Mouse (Mus musculus) hindbrain, embryonic 14.5 days (tissue): ENCODE measurements at regions not wholly inside any gene's neighbourhood (a gene's known extent, or its start where the extent isn't known, plus 50 kb on each side); places are given as distances from the start of the nearest gene placed in this dataset.

Experiments used
- ATAC-seq: fragments of 200-750 bp; cut with Nextera tagmentation; 2 replicates; pipeline ENCODE4 v1.8.0; 2017; ENCODE audit warnings: moderate number of reproducible peaks, mild to moderate bottlenecking, moderate TSS enrichment, moderate library complexity; ENCODE audit not compliant: low FRiP score
- DNase-seq: peaks from one replicate; pipeline ENCODE4 v3.0.0-alpha.2; 2015; ENCODE audit warnings: low spot score
- H3K27ac ChIP-seq: fragments of 300-500 bp; sonication (generic); 2 replicates; pipeline ENCODE4 v1.5.1; 2014; ENCODE audit warnings: mild to moderate bottlenecking, moderate library complexity
- H3K27me3 ChIP-seq: fragments of 300-500 bp; sonication (generic); 2 replicates; pipeline ENCODE4 v1.6.1; 2014; ENCODE audit warnings: mild to moderate bottlenecking, low read length, mixed read lengths; ENCODE audit not compliant: control insufficient read depth, insufficient read depth
- H3K36me3 ChIP-seq: fragments of 300-500 bp; sonication (generic); replicated peaks from 2 replicates; pipeline ENCODE4 v1.6.1; 2014; ENCODE audit not compliant: control insufficient read depth, insufficient read depth
- H3K4me1 ChIP-seq: fragments of 300-500 bp; sonication (generic); replicated peaks from 2 replicates; pipeline ENCODE4 v1.6.1; 2014; ENCODE audit warnings: antibody characterized with exemption, low read length, mixed read lengths; ENCODE audit not compliant: control insufficient read depth, insufficient read depth
- H3K4me2 ChIP-seq: fragments of 300-500 bp; sonication (generic); replicated peaks from 2 replicates; pipeline ENCODE4 v1.6.1; 2014; ENCODE audit warnings: mild to moderate bottlenecking, moderate library complexity
- H3K4me3 ChIP-seq: fragments of 300-500 bp; sonication (generic); replicated peaks from 2 replicates; pipeline ENCODE4 v1.5.1; 2014; ENCODE audit warnings: mild to moderate bottlenecking, low read length
- H3K9ac ChIP-seq: fragments of 300-500 bp; sonication (generic); 2 replicates; pipeline ENCODE4 v1.6.1; 2014
- H3K9me3 ChIP-seq: fragments of 300-500 bp; sonication (generic); 2 replicates; pipeline ENCODE4 v1.6.1; 2016; ENCODE audit warnings: low read length; ENCODE audit not compliant: control insufficient read depth
- WGBS: fragments of 180-500 bp; shearing (Covaris S2); extraction: QIAGEN DNeasy Blood & Tissue Kit; methylation state at CpG from one replicate; pipeline ENCODE4 v1.1.7; 2014; 5-methylcytosine and 5-hydroxymethylcytosine counted together

DNA sequence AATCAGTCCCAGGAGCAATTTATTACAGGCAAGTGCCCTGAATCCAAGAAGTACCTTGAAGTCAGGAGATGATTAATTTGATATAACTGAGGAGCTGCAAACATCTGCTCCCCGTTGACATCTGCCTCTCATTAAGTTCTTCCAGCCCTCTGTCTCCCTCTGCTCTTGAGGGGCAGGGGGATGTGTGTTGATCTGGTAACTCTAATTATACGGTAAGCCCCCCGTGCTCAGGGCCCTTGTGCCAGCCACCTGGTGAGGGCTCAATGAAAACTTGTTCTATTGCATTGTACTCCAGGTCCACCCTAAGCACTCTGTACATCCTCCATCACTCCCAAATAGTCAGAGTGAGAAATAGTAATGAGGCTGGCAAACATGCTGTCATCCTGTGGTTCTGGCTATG is 149.6 kb upstream of the Zfp462 start:
- no peaks in the 10 kb centered on the region for H3K36me3 ChIP-seq
- H3K4me3 ChIP-seq: no peak overlapping the region
- 31% methylated on average over 3 of the region's 3 CpGs for WGBS
- ATAC-seq (no peak; the same call in 1 of the 2 replicates), DNase-seq (no peak)
- no peak overlapping the region for H3K9ac ChIP-seq
- no peak overlapping the region for H3K4me2 ChIP-seq
- no peaks in the 10 kb centered on the region for H3K27me3 ChIP-seq
- no peaks in the 10 kb centered on the region for H3K9me3 ChIP-seq
- no peak overlapping the region for H3K27ac ChIP-seq
- no peaks in the 10 kb centered on the region for H3K4me1 ChIP-seq

DNA sequence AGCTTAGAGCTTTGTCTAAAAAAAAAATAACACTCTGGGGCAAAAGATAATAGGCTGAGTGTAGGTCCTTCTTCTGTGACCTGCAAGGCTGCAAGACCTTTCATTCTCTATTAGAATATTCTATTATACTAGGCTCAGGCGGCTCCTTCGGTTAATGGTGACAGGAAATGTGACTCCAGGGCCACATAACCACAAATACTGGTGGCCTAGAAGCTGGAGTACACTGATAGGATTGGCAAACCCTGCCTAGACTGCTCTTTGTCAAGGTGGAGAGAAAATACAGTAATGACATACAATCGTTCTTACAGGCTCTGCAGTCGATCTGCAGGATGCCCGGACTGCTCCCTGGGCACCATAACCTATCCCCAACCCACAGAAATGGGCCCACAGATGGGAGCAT is 146.3 kb upstream of the Zfp462 start:
- Histone ChIP-seq H3K4me2 (no peak overlapping the region), H3K4me1 (no peaks in the 10 kb centered on the region), H3K27me3 (no peaks in the 10 kb centered on the region), H3K9me3 (no peaks in the 10 kb centered on the region), H3K4me3 (no peak overlapping the region), H3K36me3 (no peaks in the 10 kb centered on the region), H3K27ac (no peak overlapping the region), H3K9ac (no peak overlapping the region)
- no peak for DNase-seq
- ATAC-seq: no peak
- 84% methylated on average over 5 of the region's 5 CpGs for WGBS

DNA sequence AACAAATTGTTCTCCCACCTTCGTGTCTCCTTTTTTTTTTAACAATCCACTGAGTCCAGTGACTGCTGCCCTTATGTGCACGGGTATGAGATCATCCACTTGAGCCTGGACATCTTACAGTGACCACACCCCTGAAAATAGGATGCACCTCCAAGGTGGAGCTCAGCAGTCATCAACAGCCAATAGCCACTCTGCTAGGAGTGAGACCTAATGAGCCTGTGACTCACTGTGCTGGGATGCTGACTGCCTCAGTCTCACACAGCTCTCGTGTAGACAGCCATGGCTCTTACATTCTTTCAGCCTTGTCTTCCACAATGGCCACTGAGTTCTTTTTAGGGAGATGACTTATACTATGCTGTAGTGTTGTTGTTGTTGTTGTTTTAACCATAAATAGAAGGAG is 133.7 kb upstream of the Zfp462 start:
- DNase-seq (no peak), ATAC-seq (no peak)
- H3K27ac ChIP-seq: no peak overlapping the region
- H3K4me2 ChIP-seq: no peak overlapping the region
- WGBS: 85% methylated on average over 3 of the region's 3 CpGs
- no peak overlapping the region for H3K4me3 ChIP-seq
- H3K9me3 ChIP-seq: no peaks in the 10 kb centered on the region
- H3K27me3 ChIP-seq: no peaks in the 10 kb centered on the region
- H3K4me1 ChIP-seq: no peaks in the 10 kb centered on the region
- no peaks in the 10 kb centered on the region for H3K36me3 ChIP-seq
- H3K9ac ChIP-seq: no peak overlapping the region

DNA sequence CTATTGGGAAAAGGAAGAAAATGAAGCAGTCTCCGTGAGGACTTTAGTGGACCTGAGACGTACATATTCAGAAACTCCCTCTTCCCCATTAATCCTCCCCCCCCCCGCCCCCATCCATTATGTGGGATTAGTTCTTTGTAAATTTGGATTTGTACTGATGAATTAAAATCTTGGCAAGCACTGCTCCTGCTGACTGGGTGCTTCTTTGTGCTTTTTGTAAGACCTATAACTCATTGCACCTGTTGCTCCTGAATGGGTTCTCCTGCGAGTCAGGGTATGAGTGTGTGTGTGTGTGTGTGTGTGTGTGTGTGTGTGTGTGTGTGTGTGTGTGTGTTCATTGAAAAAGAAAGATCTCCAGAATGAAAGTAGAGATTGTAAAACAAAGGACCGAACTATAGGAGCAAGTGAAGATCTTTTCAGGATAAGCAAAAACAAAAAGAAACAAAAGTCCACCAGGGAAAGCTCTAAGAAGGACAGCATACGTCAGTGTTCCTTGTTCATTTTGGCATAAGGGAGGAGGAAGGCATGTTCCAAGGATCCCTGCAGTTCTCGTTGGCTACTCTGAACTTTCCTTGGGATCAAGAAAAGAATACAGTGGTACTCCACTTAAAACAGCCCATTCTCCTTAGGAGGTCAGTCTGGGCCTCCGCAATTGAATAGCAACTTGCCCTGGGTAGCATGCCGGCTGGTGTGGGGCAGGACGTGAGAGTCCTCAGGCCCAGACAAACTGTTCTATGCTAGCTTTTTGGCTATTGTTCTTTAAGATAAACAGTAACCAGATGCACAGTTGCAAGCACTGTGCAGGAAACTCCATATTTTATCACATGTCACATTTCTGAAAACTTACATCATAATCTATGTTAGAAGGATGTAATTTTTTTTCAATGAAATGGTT is 131.9 kb upstream of the Zfp462 start:
- DNase-seq (no peak), ATAC-seq (no peak)
- H3K27ac ChIP-seq: no peak overlapping the region
- no peak overlapping the region for H3K4me2 ChIP-seq
- no peak overlapping the region for H3K4me3 ChIP-seq
- H3K27me3 ChIP-seq: no peaks in the 10 kb centered on the region
- no peaks in the 10 kb centered on the region for H3K36me3 ChIP-seq
- WGBS: 28% methylated on average over 10 of the region's 10 CpGs
- 0 out of 2 replicates have a peak, but pooled peaks cover 4% of the 10 kb centered on the region for H3K9me3 ChIP-seq
- no peaks in the 10 kb centered on the region for H3K4me1 ChIP-seq
- H3K9ac ChIP-seq: no peak overlapping the region

DNA sequence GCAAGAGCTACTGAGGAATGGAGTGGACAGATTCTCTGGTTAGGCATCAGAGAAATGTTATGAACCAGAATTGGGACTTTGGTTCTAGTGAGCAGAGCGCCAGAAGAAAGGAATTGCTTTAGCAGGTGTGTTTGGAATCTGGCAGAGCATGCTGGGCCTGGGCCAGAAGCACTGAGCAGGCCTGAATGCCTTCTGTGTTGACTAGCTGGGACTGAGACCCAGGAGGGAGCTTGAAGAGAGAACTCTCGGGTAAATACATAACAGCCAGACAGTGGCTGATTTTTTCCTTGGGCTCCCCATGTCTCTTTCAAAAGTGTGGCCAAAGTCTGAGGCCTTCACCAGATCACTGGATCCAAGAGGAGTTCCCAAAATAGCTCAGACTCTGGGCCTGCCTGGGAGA is 107.5 kb upstream of the Zfp462 start:
- ATAC-seq (no peak), DNase-seq (no peak)
- no peak overlapping the region for H3K27ac ChIP-seq
- no peak overlapping the region for H3K4me3 ChIP-seq
- no peaks in the 10 kb centered on the region for H3K9me3 ChIP-seq
- no peak overlapping the region for H3K9ac ChIP-seq
- H3K27me3 ChIP-seq: no peaks in the 10 kb centered on the region
- H3K4me1 ChIP-seq: peaks cover 5% of the 10 kb centered on the region; the same call in 1 of the 2 replicates
- H3K4me2 ChIP-seq: no peak overlapping the region
- WGBS: 72% methylated on average over 2 of the region's 2 CpGs
- no peaks in the 10 kb centered on the region for H3K36me3 ChIP-seq

DNA sequence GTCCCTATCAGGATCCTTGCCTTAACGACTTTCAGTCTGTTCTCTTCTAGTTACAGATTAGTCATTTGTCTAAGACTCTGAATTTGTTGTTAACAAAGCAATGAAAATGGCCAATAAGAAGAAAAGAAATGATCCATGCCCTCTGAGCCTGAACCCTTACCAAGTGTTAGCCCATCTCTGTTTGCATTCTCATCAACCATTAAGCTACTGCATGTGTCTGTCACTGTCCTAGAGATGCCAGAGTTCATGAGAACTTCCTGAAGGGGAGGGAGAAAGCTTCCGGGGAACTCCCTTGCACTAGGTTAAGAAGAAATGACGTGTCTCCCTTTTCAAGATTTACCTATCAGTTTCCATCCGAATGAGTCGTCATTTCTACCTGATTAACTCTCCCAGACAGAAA is 106.7 kb upstream of the Zfp462 start:
- no peaks in the 10 kb centered on the region for H3K36me3 ChIP-seq
- H3K27ac ChIP-seq: no peak overlapping the region
- H3K4me3 ChIP-seq: no peak overlapping the region
- 51% methylated on average over 5 of the region's 5 CpGs for WGBS
- no peaks in the 10 kb centered on the region for H3K9me3 ChIP-seq
- peaks cover 5% of the 10 kb centered on the region; the same call in 1 of the 2 replicates for H3K4me1 ChIP-seq
- DNase-seq (no peak), ATAC-seq (no peak)
- H3K27me3 ChIP-seq: no peaks in the 10 kb centered on the region
- no peak overlapping the region for H3K4me2 ChIP-seq
- no peak overlapping the region for H3K9ac ChIP-seq

DNA sequence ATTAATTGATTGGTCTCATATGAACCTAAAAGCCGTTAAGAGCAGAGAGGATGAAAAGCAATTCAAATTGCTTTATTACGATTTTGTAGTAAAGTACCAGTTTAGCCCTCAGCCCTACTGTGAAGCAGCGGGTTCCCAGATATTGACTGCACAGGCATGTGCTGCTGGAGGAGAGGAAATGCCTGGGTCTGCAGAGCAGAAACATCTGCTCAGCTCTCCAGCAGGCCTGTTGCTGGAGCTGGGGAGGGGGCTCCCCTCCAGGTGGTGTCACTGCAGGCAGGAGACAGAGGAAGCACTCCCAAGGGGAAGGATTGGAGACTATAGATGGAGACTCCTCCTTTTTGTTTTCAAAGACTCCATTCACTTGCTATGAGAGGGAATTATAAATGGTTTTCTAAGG is 106.1 kb upstream of the Zfp462 start:
- no peak overlapping the region for H3K27ac ChIP-seq
- no peak overlapping the region for H3K4me3 ChIP-seq
- peaks cover 5% of the 10 kb centered on the region; the same call in 1 of the 2 replicates for H3K4me1 ChIP-seq
- H3K27me3 ChIP-seq: no peaks in the 10 kb centered on the region
- no peak overlapping the region for H3K4me2 ChIP-seq
- H3K36me3 ChIP-seq: no peaks in the 10 kb centered on the region
- H3K9ac ChIP-seq: no peak overlapping the region
- 34% methylated on average over 3 of the region's 3 CpGs for WGBS
- H3K9me3 ChIP-seq: no peaks in the 10 kb centered on the region
- no peak for ATAC-seq
- no peak for DNase-seq

DNA sequence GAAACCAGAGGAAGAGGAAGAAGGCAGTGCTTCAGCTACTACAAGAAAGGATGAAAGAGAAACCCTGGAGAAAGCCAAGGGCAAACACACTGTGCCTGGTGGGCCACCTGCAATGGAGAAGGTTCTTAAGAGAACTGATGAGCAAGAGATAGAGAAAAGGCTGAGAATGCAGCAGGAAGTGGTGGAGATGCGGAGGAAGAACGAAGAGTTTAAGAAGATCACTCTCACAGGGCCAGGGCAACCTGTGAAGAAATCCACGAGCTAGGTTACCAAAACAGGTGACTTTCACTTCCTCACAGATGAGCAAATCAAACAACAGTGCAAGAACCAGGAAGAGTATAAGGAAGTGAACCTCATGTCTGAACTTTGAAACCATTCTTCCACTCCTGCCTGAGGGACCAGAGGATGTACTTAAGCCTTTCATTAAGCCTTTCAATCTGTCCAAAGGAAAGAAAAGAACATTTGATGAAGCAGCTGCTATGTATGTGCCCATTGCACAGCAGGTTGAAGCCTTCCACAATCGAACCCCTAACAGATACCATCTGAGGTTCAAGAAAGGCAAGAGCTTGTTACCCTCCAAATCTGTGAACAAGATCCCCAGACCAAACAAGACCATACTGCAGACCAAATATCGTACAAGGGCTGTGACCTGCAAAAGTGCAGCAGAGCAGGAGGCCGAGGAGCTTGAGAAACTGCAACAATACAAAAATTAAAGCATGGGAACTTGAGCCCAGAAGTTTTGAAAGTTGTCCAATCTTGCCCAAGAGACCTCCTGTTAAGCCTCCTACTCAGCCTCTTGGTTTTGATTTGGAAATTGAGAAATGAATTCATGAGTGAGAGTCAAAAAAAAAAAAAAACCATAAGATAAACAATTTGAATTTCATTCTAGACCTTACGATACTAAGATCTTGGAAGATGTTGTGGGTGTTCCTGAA is 91.6 kb upstream of the Zfp462 start:
- Histone ChIP-seq H3K9me3 (no peaks in the 10 kb centered on the region), H3K4me2 (no peak overlapping the region), H3K9ac (no peak overlapping the region), H3K4me3 (no peak overlapping the region), H3K36me3 (no peaks in the 10 kb centered on the region), H3K27me3 (no peaks in the 10 kb centered on the region), H3K4me1 (no peaks in the 10 kb centered on the region), H3K27ac (no peak overlapping the region)
- DNase-seq (no peak), ATAC-seq (no peak)
- WGBS: 90% methylated on average over 7 of the region's 7 CpGs

DNA sequence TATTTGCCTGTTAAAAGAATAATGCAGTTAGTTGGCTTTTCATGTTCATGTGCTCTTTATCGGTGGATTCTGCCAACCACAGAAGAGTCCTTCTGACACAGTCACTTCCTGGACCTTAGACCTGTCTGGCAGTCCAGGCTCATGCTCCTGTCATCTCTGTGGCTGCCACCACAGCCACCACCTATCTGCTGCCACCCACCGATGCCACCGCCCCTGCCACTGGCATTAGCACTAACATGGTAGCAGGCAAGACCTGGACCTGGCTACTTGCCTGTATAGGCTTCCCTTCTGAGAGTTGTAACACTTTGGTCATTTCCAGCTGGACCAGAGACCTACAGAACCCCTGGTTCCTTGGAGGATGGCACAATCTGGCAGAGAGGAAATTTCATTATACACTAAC is 86.2 kb upstream of the Zfp462 start:
- WGBS: 97% methylated on average over 3 of the region's 3 CpGs
- no peak overlapping the region for H3K9ac ChIP-seq
- H3K4me1 ChIP-seq: no peaks in the 10 kb centered on the region
- H3K4me2 ChIP-seq: no peak overlapping the region
- no peaks in the 10 kb centered on the region for H3K9me3 ChIP-seq
- H3K27ac ChIP-seq: no peak overlapping the region
- no peak overlapping the region for H3K4me3 ChIP-seq
- H3K27me3 ChIP-seq: no peaks in the 10 kb centered on the region
- DNase-seq (no peak), ATAC-seq (no peak)
- no peaks in the 10 kb centered on the region for H3K36me3 ChIP-seq
